Mouse (Mus musculus): ENCODE data around the gene Il10ra. TPM values are rescaled to one million over a fixed set of nuclear protein-coding genes. Genes with fewer than 3 reads are reported as not detected.
A peak's percentile ranks its signal among the peaks of the same experiment; 100 is the strongest.

Gene Il10ra
- polyA plus RNA-seq, 1 experiment from 2014 or later = 0.56 TPM

DNA sequence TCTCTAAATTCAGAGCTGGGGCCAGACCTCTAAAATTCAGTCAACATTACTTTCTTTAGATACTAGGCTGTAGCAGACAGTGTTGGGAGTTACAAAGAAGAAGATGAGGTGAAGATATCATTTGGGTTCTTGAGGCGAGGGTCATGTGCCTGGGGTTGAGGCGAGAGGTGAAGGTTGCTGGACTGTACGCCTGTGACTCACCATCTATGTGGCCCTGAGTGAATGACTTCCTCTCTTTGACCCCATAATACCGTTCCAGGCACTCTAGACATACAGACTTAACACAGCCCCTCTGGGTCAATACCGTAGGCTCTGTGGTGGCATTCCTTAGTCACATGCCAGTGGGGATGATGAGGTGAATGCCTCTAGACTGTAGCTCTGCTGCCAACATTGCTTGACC is 13.5 kb upstream of the Il10ra start:
- Histone ChIP-seq H3K4me1 (no peaks in the 10 kb centered on the region), H3K36me3 (no peaks in the 10 kb centered on the region), H3K27me3 (no peaks in the 10 kb centered on the region), H3K27ac (replicated peaks) (no peak overlapping the region), H3K9ac (replicated peaks) (no peak overlapping the region), H3K4me3 (no peak overlapping the region), H3K4me2 (replicated peaks) (no peak overlapping the region), H3K9me3 (no peaks in the 10 kb centered on the region)
- 86% methylated on average over 5 of the region's 5 CpGs for WGBS
- no peak for ATAC-seq (ENCODE audit: low FRiP score, low read depth)

DNA sequence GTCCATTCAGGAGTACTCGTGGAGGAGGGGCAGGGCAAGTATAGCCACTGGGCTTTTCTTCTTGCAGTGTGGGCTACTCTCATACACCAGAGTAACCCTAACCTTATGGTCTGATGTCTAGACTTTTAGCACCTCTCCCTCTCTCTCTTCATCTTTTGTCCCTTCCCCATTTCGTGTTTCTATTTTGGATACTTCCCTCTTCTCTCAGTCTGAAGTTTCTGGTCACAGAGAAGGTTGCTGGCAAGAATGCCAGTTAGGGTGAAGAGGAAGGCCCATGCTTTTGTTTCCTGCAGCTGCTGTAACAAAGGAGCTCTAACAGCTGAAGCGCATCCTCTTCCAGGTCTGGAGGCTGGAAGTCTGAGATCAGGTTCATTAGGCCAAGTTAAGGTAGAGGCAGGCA is 11.9 kb upstream of the Il10ra start:
- H3K27me3 ChIP-seq = no peaks in the 10 kb centered on the region
- no peak overlapping the region for H3K9ac ChIP-seq (replicated peaks)
- H3K9me3 ChIP-seq = no peaks in the 10 kb centered on the region
- 77% methylated on average over 3 of the region's 3 CpGs for WGBS
- H3K27ac ChIP-seq (replicated peaks) = no peak overlapping the region
- H3K4me3 ChIP-seq = no peak overlapping the region
- H3K36me3 ChIP-seq = no peaks in the 10 kb centered on the region
- no peak for ATAC-seq (ENCODE audit: low FRiP score, low read depth)
- no peaks in the 10 kb centered on the region for H3K4me1 ChIP-seq
- H3K4me2 ChIP-seq (replicated peaks) = no peak overlapping the region

DNA sequence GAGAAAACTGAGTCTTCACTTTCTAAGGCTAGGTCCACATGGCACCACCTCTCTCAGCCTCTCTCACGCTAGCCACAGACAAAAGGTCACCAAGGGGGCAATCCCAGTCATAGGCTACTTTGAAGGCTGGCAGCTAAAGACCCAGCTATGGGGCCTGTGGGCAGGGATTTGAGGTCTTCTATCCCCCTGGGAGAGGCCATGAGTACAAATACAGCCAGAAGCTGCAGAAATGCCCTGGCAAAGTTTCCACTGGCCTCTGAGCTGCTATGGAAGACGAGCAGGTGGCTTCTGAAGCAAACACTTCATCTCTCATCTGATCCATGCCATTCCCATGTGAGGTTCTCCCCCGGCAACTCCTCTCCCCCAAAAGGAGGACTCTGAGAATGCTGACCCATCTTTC is 11.1 kb upstream of the Il10ra start:
- Histone ChIP-seq H3K9me3 (no peaks in the 10 kb centered on the region), H3K36me3 (no peaks in the 10 kb centered on the region), H3K27me3 (no peaks in the 10 kb centered on the region), H3K9ac (replicated peaks) (no peak overlapping the region), H3K4me2 (replicated peaks) (no peak overlapping the region), H3K4me3 (no peak overlapping the region), H3K4me1 (no peaks in the 10 kb centered on the region), H3K27ac (replicated peaks) (no peak overlapping the region)
- WGBS = 71% methylated on average over 3 of the region's 3 CpGs
- ATAC-seq (ENCODE audit: low FRiP score, low read depth) = no peak

DNA sequence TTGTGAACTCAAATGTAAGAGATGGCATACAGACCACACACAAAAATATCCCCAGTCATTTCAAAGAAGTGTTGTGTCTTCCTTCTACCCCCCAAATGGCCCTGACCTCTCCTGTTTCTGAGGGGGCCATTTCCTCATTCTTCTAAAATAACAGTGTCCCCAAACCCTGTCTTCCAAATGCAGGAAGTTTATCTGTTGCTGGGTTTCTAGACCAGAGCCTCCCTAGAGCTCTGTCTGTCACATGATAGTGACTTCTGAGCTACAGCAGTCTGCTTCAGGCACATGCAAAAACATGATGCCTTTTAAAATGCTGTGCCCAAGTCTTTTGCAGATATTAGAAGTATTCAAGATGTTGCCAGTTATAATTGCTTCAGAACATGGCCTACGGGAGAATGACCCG is 5.7 kb upstream of the Il10ra start:
- peaks cover 15% of the 10 kb centered on the region for H3K27me3 ChIP-seq
- no peak overlapping the region for H3K4me3 ChIP-seq
- H3K36me3 ChIP-seq = no peaks in the 10 kb centered on the region
- no peak for ATAC-seq (ENCODE audit: low FRiP score, low read depth)
- no peaks in the 10 kb centered on the region for H3K4me1 ChIP-seq
- no peaks in the 10 kb centered on the region for H3K9me3 ChIP-seq
- no peak overlapping the region for H3K27ac ChIP-seq (replicated peaks)
- H3K4me2 ChIP-seq (replicated peaks) = no peak overlapping the region
- H3K9ac ChIP-seq (replicated peaks) = no peak overlapping the region
- 92% methylated on average over 2 of the region's 2 CpGs for WGBS

DNA sequence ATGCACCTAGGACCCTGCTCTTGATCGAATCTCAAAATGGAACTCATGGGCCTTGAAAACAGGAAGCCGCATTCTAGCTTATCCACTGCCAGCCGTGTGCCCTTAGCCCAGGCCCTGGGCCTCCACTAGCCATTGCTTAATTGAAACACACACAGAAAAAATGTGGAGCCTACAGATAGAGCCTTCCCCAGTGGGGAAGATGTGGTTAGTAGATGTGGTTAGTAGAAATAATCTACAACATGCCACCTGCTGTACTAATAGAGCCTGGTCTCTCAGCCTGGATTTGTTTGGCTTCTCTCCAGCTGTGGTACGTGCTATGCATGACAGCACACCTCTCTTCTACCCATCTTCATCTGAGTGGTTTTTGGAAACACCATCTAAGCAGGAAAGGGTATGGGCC is 5.3 kb upstream of the Il10ra start:
- no peak overlapping the region for H3K9ac ChIP-seq (replicated peaks)
- H3K4me1 ChIP-seq = peaks cover 2% of the 10 kb centered on the region; the same call in 1 of the 2 replicates
- H3K4me3 ChIP-seq = no peak overlapping the region
- H3K27ac ChIP-seq (replicated peaks) = no peak overlapping the region
- H3K27me3 ChIP-seq = peaks cover 20% of the 10 kb centered on the region
- H3K4me2 ChIP-seq (replicated peaks) = no peak overlapping the region
- H3K9me3 ChIP-seq = no peaks in the 10 kb centered on the region
- no peak for ATAC-seq (ENCODE audit: low FRiP score, low read depth)
- no peaks in the 10 kb centered on the region for H3K36me3 ChIP-seq
- 85% methylated on average over 4 of the region's 4 CpGs for WGBS

DNA sequence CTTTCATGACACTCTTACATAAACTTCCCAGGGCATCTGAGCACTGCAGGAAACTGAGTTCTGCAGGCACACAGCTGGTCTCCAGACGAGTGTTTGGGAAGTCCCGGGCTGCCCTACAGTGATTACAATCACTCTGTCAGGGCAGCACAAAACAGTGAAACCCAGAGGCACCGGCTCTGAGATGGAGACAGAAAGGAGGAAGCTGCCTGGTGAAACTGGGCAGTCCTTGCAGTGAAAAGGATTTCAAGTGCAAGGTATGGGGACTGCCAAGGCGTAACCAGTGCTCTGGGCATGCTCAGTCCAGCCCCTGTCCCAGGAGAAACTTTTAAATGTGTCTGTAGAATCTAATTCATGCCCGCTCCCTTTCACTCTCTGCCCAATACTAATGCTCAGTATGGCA is 3.3 kb upstream of the Il10ra start:
- no peak overlapping the region for H3K9ac ChIP-seq (replicated peaks)
- WGBS = 53% methylated on average over 5 of the region's 5 CpGs
- H3K4me1 ChIP-seq = peaks cover 13% of the 10 kb centered on the region
- no peak overlapping the region for H3K4me2 ChIP-seq (replicated peaks)
- no peaks in the 10 kb centered on the region for H3K9me3 ChIP-seq
- H3K36me3 ChIP-seq = no peaks in the 10 kb centered on the region
- H3K27me3 ChIP-seq = peaks cover 40% of the 10 kb centered on the region
- ATAC-seq (ENCODE audit: low FRiP score, low read depth) = no peak
- H3K27ac ChIP-seq (replicated peaks) = no peak overlapping the region
- H3K4me3 ChIP-seq = no peak overlapping the region

DNA sequence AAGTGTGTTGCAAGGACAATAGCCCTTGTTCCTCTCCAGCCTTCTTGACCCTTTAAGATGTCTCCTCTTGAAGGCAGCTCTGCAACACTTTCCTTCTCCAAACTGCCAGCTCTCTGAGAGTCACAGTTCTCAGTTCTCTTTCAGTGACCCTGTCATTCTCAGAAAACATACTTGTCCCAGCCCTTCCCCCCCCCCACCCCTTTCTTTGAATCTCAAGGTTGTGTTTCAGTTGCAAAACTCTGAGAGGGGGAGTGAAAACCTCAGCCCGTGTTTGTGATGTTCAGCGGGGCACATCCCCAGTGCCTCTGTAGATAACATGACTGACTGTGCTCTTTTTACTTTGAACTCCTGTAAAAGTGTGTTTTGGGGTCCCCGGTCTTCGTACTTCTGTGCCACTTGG is 870 bp downstream of the Il10ra start:
- no peak overlapping the region for H3K27ac ChIP-seq (replicated peaks)
- no peak overlapping the region for H3K9ac ChIP-seq (replicated peaks)
- WGBS = 62% methylated on average over 4 of the region's 4 CpGs
- H3K36me3 ChIP-seq = no peaks in the 10 kb centered on the region
- H3K4me1 ChIP-seq = peaks cover 13% of the 10 kb centered on the region
- peak overlapping the region; percentile 66 for H3K4me2 ChIP-seq (replicated peaks)
- H3K4me3 ChIP-seq = no peak overlapping the region
- H3K9me3 ChIP-seq = no peaks in the 10 kb centered on the region
- H3K27me3 ChIP-seq = peaks cover 44% of the 10 kb centered on the region
- no peak for ATAC-seq (ENCODE audit: low FRiP score, low read depth)

DNA sequence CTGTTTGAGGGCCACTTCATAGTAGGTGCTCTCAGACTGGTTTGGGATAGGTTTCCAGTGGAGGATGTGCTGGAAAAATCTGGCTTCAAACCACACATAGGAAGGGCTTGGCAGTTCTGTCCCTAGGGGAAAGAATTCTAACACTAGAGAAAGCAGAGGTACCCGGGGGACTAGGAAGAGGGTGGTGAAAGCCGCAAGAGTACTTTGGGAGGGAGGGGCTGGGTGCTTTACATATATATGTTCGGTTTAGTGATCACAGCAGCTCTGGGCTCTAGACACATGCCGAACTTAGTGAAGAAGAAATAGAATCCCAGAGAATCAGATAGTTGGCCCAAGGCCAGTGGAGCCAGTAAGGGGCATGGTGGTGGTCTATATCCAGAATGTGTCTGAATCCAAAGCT is 1.9 kb downstream of the Il10ra start:
- Histone ChIP-seq H3K27me3 (peaks cover 44% of the 10 kb centered on the region), H3K4me1 (peaks cover 13% of the 10 kb centered on the region)
- WGBS = 89% methylated on average over 4 of the region's 4 CpGs

DNA sequence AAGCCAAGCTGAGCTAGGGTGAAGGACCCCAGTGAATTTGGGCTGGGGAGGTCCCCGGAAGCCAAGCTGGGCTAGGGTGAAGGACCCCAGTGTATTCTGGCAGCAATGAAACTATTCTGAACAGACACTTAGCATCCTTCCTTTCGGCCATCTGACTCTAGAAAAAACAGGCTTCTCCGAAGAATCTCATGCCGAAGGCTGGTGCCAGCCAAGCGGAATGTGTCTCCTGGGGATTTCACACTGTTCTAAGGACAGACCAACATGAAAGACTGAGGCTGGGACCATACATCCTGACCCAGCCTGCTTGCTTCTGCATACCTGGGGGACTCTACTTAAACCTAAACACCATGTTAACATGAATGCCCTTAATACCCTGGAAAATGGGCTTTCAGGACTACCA is 7.1 kb downstream of the Il10ra start:
- no peak overlapping the region for H3K4me3 ChIP-seq
- H3K4me1 ChIP-seq = no peaks in the 10 kb centered on the region
- no peak for ATAC-seq (ENCODE audit: low FRiP score, low read depth)
- 80% methylated on average over 5 of the region's 5 CpGs for WGBS
- H3K4me2 ChIP-seq (replicated peaks) = no peak overlapping the region
- no peaks in the 10 kb centered on the region for H3K9me3 ChIP-seq
- peaks cover under 1% of the 10 kb centered on the region; the same call in 1 of the 2 replicates for H3K27me3 ChIP-seq
- H3K9ac ChIP-seq (replicated peaks) = no peak overlapping the region
- H3K27ac ChIP-seq (replicated peaks) = no peak overlapping the region
- H3K36me3 ChIP-seq = no peaks in the 10 kb centered on the region

More for the DNA sequence above, 1.9 kb downstream of the Il10ra start:
- Histone ChIP-seq H3K9ac (replicated peaks) (no peak overlapping the region), H3K4me3 (no peak overlapping the region), H3K9me3 (no peaks in the 10 kb centered on the region), H3K36me3 (no peaks in the 10 kb centered on the region), H3K4me2 (replicated peaks) (no peak overlapping the region), H3K27ac (replicated peaks) (no peak overlapping the region)
- ATAC-seq (ENCODE audit: low FRiP score, low read depth) = no peak

DNA sequence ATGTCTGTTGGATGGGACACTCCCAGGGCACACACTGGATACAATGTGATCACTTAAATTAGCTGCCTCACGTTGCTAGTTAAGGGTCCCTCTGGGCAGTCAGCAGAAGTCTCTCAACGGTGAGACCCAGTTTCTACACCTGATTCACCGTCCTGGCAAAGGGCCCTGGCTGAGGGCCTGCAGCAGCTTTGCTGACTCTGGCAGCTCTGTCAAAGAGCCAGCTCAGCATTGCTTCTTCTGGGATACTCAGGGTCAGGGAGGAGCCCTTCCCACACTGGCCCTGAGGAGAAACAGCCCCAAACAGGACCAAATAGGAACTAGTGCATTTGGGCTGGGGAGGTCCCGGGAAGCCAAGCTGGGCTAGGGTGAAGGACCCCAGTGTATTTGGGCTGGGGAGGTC is 7.5 kb downstream of the Il10ra start:
- Histone ChIP-seq H3K9me3 (no peaks in the 10 kb centered on the region), H3K4me2 (replicated peaks) (no peak overlapping the region), H3K27ac (replicated peaks) (no peak overlapping the region), H3K36me3 (no peaks in the 10 kb centered on the region), H3K4me3 (no peak overlapping the region), H3K27me3 (no peaks in the 10 kb centered on the region), H3K4me1 (no peaks in the 10 kb centered on the region), H3K9ac (replicated peaks) (no peak overlapping the region)
- WGBS = 74% methylated on average over 4 of the region's 4 CpGs
- ATAC-seq (ENCODE audit: low FRiP score, low read depth) = no peak

DNA sequence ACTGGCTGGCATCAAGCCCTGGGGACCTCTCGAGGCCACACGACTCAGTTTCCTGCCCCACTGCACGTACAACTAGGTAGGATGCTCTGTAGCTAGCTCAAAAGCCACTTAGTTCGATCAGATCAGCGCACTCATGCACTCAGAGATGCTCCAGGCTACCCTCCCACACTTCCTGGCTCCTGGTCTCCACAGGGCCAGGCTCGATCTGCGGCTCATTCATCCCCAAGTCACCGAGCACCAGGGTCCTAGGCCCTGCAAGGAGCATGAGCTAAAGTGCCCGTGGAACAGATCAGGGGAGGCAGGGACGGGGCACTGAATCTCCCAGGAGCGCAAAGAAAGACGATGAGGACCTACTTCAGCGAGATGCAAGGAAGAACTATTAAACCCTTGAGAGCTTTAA is 9.9 kb downstream of the Il10ra start:
- Histone ChIP-seq H3K9me3 (no peaks in the 10 kb centered on the region), H3K4me3 (no peak overlapping the region), H3K4me2 (replicated peaks) (no peak overlapping the region), H3K9ac (replicated peaks) (no peak overlapping the region), H3K36me3 (no peaks in the 10 kb centered on the region), H3K27ac (replicated peaks) (no peak overlapping the region), H3K27me3 (no peaks in the 10 kb centered on the region), H3K4me1 (no peaks in the 10 kb centered on the region)
- no peak for ATAC-seq (ENCODE audit: low FRiP score, low read depth)
- WGBS = 83% methylated on average over 13 of the region's 13 CpGs

DNA sequence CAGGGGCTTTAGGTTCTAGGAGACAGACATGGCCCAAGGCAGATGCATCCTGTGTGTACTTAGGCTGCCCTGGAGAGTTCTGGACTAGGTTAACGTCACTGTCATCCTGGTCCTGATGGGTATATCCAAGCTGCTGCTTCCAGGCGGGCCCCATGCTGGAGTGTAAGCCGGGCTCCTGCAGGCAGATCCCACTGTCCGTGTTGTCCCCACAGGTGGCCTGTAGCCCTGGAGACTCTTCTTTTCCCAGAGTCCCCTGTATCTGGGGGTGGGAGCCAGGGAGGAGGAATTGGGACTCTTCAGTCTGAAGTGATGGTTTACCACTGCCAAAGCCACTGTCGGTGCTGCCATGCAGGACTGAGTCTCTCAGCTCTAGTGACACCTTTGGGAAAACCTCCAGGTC is 13.0 kb downstream of the Il10ra start:
- H3K4me2 ChIP-seq (replicated peaks) = no peak overlapping the region
- H3K4me1 ChIP-seq = no peaks in the 10 kb centered on the region
- H3K9me3 ChIP-seq = no peaks in the 10 kb centered on the region
- WGBS = 90% methylated on average over 5 of the region's 5 CpGs
- ATAC-seq (ENCODE audit: low FRiP score, low read depth) = no peak
- H3K4me3 ChIP-seq = no peak overlapping the region
- no peaks in the 10 kb centered on the region for H3K27me3 ChIP-seq
- no peak overlapping the region for H3K27ac ChIP-seq (replicated peaks)
- no peaks in the 10 kb centered on the region for H3K36me3 ChIP-seq
- no peak overlapping the region for H3K9ac ChIP-seq (replicated peaks)

DNA sequence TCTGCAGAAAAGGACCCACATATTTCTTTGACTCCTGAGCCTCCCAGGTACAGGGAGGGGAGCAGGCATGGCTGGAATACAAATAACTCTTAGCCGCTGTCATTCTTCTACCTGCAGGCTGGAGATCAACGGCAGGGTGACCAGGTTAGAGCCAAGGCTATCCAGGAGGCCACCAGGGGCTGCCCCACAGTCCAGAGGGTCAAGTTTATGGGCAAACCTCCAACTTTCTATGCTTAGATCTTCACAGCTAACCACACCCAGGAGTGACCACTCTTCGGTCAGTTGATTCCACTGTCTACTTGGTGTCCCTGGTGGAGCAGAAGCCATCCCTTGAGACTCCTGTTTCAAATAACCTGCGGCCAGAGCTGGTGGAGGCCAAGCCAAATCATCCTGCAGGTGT is 13.5 kb downstream of the Il10ra start:
- WGBS = 97% methylated on average over 4 of the region's 4 CpGs

More for the DNA sequence above, 13.5 kb downstream of the Il10ra start:
- no peaks in the 10 kb centered on the region for H3K4me1 ChIP-seq
- no peaks in the 10 kb centered on the region for H3K9me3 ChIP-seq
- ATAC-seq (ENCODE audit: low FRiP score, low read depth) = no peak
- no peak overlapping the region for H3K4me3 ChIP-seq
- H3K27me3 ChIP-seq = no peaks in the 10 kb centered on the region
- no peak overlapping the region for H3K27ac ChIP-seq (replicated peaks)
- no peaks in the 10 kb centered on the region for H3K36me3 ChIP-seq
- H3K4me2 ChIP-seq (replicated peaks) = no peak overlapping the region
- H3K9ac ChIP-seq (replicated peaks) = no peak overlapping the region
